Mouse (Mus musculus): Measurements from ENCODE around the gene Ccdc121. TPM values are rescaled to one million over a fixed set of nuclear protein-coding genes. Genes with fewer than 3 reads are reported as not detected.
A peak's percentile ranks its signal among the peaks of the same experiment; 100 is the strongest.

The Ccdc121 gene
- polyA plus RNA-seq, 1 experiment from 2014 or later = not detected

DNA sequence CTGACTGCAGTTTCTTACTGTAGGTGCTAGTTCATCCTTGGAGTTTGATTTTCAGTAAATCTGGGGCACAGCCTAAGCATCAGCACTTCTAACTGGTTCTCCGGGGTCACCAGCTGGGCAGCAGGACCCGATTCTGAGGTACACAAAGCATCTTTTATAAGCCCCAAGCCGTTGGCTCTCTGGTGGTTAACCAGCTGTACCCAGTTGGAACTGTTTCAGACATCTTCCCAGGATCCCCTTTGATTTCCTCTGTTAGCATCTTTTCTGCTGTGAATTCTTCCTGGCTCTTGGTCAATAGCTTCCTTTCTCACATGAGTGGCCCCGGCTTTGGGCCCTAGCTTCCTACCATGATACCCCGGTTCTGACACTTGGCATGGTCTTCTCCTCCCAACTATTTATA lies 26.6 kb downstream of the Ccdc121 start:
- Histone ChIP-seq H3K4me1 (replicated peaks) (peaks cover 16% of the 10 kb centered on the region), H3K36me3 (no peaks in the 10 kb centered on the region), H3K9ac (no peak overlapping the region), H3K9me3 (no peaks in the 10 kb centered on the region), H3K27ac (no peak overlapping the region), H3K27me3 (no peaks in the 10 kb centered on the region), H3K4me2 (no peak overlapping the region), H3K4me3 (no peak overlapping the region)
- WGBS = 76% methylated on average over 5 of the region's 5 CpGs
- no peak for ATAC-seq (ENCODE audit: low FRiP score)

DNA sequence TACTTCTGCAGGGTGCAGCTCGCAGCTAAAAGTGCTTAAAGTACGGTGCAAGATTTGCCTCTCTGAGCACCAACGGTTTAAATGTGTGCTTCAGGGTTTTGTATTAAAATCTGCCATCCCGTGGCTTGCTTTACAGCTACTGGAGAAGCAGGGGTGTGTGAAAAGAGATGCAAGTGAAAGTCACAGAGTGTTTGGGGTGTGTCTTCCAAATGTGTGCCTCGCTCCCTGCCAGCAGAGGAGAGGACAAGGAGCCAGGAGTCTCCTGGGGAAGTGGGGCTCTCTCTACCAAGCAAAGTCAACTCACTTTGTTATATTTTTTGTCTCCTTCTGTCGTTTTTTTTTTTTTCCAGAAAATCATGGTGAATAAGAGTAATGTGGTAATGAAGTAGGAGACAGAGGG lies 34.7 kb downstream of the Ccdc121 start:
- H3K27me3 ChIP-seq = no peaks in the 10 kb centered on the region

GRCm38 (mm10) chr1:181476141-181476540 lies 35.1 kb downstream of the Ccdc121 start:
- Histone ChIP-seq H3K27me3 (no peaks in the 10 kb centered on the region), H3K9ac (no peak overlapping the region), H3K36me3 (no peaks in the 10 kb centered on the region), H3K4me2 (no peak overlapping the region), H3K9me3 (0 out of 2 replicates have a peak, but pooled peaks cover 6% of the 10 kb centered on the region), H3K4me1 (replicated peaks) (0 out of 2 replicates have a peak, but pooled peaks cover 5% of the 10 kb centered on the region), H3K4me3 (no peak overlapping the region), H3K27ac (no peak overlapping the region)
- no peak for ATAC-seq (ENCODE audit: low FRiP score)
- WGBS = 83% methylated on average over 8 of the region's 8 CpGs

More for the DNA sequence above, 34.7 kb downstream of the Ccdc121 start:
- H3K9ac ChIP-seq = no peak overlapping the region
- no peaks in the 10 kb centered on the region for H3K36me3 ChIP-seq
- no peak overlapping the region for H3K27ac ChIP-seq
- no peak overlapping the region for H3K4me3 ChIP-seq
- H3K4me1 ChIP-seq (replicated peaks) = 0 out of 2 replicates have a peak, but pooled peaks cover 5% of the 10 kb centered on the region
- WGBS = 81% methylated on average over 6 of the region's 6 CpGs
- H3K4me2 ChIP-seq = no peak overlapping the region
- 0 out of 2 replicates have a peak, but pooled peaks cover 2% of the 10 kb centered on the region for H3K9me3 ChIP-seq
- no peak for ATAC-seq (ENCODE audit: low FRiP score)

- H3K27ac ChIP-seq = no peak overlapping the region
- WGBS = 88% methylated on average over 8 of the region's 8 CpGs
- no peak overlapping the region for H3K4me3 ChIP-seq
- H3K27me3 ChIP-seq = no peaks in the 10 kb centered on the region
- no peak for ATAC-seq (ENCODE audit: low FRiP score)
- 0 out of 2 replicates have a peak, but pooled peaks cover 10% of the 10 kb centered on the region for H3K9me3 ChIP-seq
- no peak overlapping the region for H3K4me2 ChIP-seq
- H3K4me1 ChIP-seq (replicated peaks) = peaks cover 12% of the 10 kb centered on the region; the same call in 1 of the 2 replicates
- H3K9ac ChIP-seq = no peak overlapping the region
- H3K36me3 ChIP-seq = no peaks in the 10 kb centered on the region
These were observed 41.8 kb downstream of the Ccdc121 start for GRCm38 (mm10) chr1:181469415-181469814.

GRCm38 (mm10) chr1:181467321-181467670 lies 44.0 kb downstream of the Ccdc121 start:
- WGBS = 88% methylated on average over 6 of the region's 6 CpGs
- H3K9me3 ChIP-seq = 0 out of 2 replicates have a peak, but pooled peaks cover 10% of the 10 kb centered on the region
- no peak overlapping the region for H3K4me3 ChIP-seq
- no peak for ATAC-seq (ENCODE audit: low FRiP score)
- H3K27ac ChIP-seq = no peak overlapping the region
- H3K4me1 ChIP-seq (replicated peaks) = peaks cover 8% of the 10 kb centered on the region; the same call in 1 of the 2 replicates
- H3K36me3 ChIP-seq = no peaks in the 10 kb centered on the region
- no peak overlapping the region for H3K9ac ChIP-seq
- no peaks in the 10 kb centered on the region for H3K27me3 ChIP-seq
- H3K4me2 ChIP-seq = no peak overlapping the region

- peaks cover 10% of the 10 kb centered on the region; the same call in 1 of the 2 replicates for H3K4me1 ChIP-seq (replicated peaks)
- no peaks in the 10 kb centered on the region for H3K27me3 ChIP-seq
- 0 out of 2 replicates have a peak, but pooled peaks cover 10% of the 10 kb centered on the region for H3K9me3 ChIP-seq
- H3K4me3 ChIP-seq = no peak overlapping the region
- H3K36me3 ChIP-seq = no peaks in the 10 kb centered on the region
- peak; percentile 43; the same call in 1 of the 2 replicates for ATAC-seq (ENCODE audit: low FRiP score)
- no peak overlapping the region for H3K9ac ChIP-seq
- no peak overlapping the region for H3K4me2 ChIP-seq
- H3K27ac ChIP-seq = no peak overlapping the region
- WGBS = 63% methylated on average over 17 of the region's 17 CpGs
These were observed 44.5 kb downstream of the Ccdc121 start for GRCm38 (mm10) chr1:181466601-181467320.

- 90% methylated on average over 6 of the region's 6 CpGs for WGBS
- ATAC-seq (ENCODE audit: low FRiP score) = no peak
- H3K27ac ChIP-seq = no peak overlapping the region
- peaks cover 10% of the 10 kb centered on the region; the same call in 1 of the 2 replicates for H3K4me1 ChIP-seq (replicated peaks)
- H3K27me3 ChIP-seq = no peaks in the 10 kb centered on the region
- no peak overlapping the region for H3K4me3 ChIP-seq
- H3K9ac ChIP-seq = no peak overlapping the region
- H3K36me3 ChIP-seq = no peaks in the 10 kb centered on the region
- no peak overlapping the region for H3K4me2 ChIP-seq
- 0 out of 2 replicates have a peak, but pooled peaks cover 3% of the 10 kb centered on the region for H3K9me3 ChIP-seq
These were observed 45.2 kb downstream of the Ccdc121 start for GRCm38 (mm10) chr1:181466040-181466439.

DNA sequence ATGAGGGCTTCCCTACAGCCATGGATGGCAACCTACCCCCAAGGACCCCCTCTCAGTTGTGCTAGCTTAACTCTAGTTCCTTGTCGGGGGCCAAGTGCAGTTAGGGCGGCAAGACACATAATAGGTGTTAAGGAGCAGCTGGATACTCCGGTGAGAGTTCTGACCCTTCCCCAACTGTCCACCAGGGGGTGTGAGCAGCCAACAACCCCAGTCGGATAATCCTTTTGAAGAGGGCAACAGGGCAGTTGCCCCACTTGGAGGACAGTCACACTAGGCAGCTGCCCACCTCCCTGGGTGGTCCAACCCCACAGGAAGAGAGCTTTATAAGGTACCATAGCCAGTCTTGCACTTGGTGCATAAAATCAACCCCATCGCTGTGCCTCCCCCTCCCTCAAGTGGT lies 46.2 kb downstream of the Ccdc121 start:
- peaks cover 10% of the 10 kb centered on the region for H3K4me1 ChIP-seq (replicated peaks)
- 59% methylated on average over 5 of the region's 5 CpGs for WGBS
- no peaks in the 10 kb centered on the region for H3K9me3 ChIP-seq
- no peak overlapping the region for H3K9ac ChIP-seq
- H3K36me3 ChIP-seq = no peaks in the 10 kb centered on the region
- no peak overlapping the region for H3K4me3 ChIP-seq
- H3K4me2 ChIP-seq = no peak overlapping the region
- H3K27me3 ChIP-seq = no peaks in the 10 kb centered on the region
- H3K27ac ChIP-seq = no peak overlapping the region
- ATAC-seq (ENCODE audit: low FRiP score) = no peak

- Histone ChIP-seq H3K9me3 (no peaks in the 10 kb centered on the region), H3K4me2 (no peak overlapping the region), H3K36me3 (no peaks in the 10 kb centered on the region), H3K4me3 (no peak overlapping the region), H3K27ac (no peak overlapping the region), H3K4me1 (replicated peaks) (peaks cover 19% of the 10 kb centered on the region), H3K27me3 (no peaks in the 10 kb centered on the region), H3K9ac (no peak overlapping the region)
- no peak for ATAC-seq (ENCODE audit: low FRiP score)
- 72% methylated on average over 6 of the region's 6 CpGs for WGBS
These were observed 48.4 kb downstream of the Ccdc121 start for GRCm38 (mm10) chr1:181462906-181463179.

GRCm38 (mm10) chr1:181462051-181462905 lies 49.0 kb downstream of the Ccdc121 start:
- Histone ChIP-seq H3K9ac (no peak overlapping the region), H3K36me3 (no peaks in the 10 kb centered on the region), H3K9me3 (no peaks in the 10 kb centered on the region), H3K4me1 (replicated peaks) (peaks cover 19% of the 10 kb centered on the region), H3K27me3 (no peaks in the 10 kb centered on the region), H3K4me3 (no peak overlapping the region), H3K27ac (no peak overlapping the region), H3K4me2 (no peak overlapping the region)
- 45% methylated on average over 8 of the region's 8 CpGs for WGBS
- ATAC-seq (ENCODE audit: low FRiP score) = no peak

GRCm38 (mm10) chr1:181461484-181461883 lies 49.8 kb downstream of the Ccdc121 start:
- no peak for ATAC-seq (ENCODE audit: low FRiP score)
- no peak overlapping the region for H3K27ac ChIP-seq
- H3K9ac ChIP-seq = no peak overlapping the region
- no peaks in the 10 kb centered on the region for H3K9me3 ChIP-seq
- peaks cover 13% of the 10 kb centered on the region; the same call in 1 of the 2 replicates for H3K4me1 ChIP-seq (replicated peaks)
- no peak overlapping the region for H3K4me3 ChIP-seq
- no peaks in the 10 kb centered on the region for H3K36me3 ChIP-seq
- 86% methylated on average over 8 of the region's 8 CpGs for WGBS
- no peak overlapping the region for H3K4me2 ChIP-seq
- no peaks in the 10 kb centered on the region for H3K27me3 ChIP-seq

DNA sequence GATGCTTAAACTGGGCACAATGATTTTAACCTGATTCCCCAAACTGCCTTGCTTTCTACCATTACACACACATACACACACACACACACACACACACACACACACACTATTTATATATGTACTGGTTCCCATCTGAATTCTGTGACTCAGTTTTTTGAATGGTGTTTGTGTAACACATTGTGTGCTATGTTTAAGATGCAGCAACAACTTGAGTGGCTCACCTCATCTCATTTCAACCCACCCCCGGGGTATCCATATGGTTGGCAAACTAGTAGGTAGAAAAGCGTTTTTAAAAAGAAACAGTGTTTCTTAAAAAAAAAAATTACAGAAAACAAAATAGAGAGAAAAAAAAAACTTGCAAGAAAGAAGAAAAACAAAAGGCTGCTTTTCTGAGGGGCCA lies 51.0 kb downstream of the Ccdc121 start:
- H3K4me3 ChIP-seq = no peak overlapping the region
- no peak overlapping the region for H3K27ac ChIP-seq
- ATAC-seq (ENCODE audit: low FRiP score) = no peak
- H3K36me3 ChIP-seq = no peaks in the 10 kb centered on the region
- H3K4me2 ChIP-seq = no peak overlapping the region
- WGBS = 84% methylated on average over 2 of the region's 2 CpGs
- no peak overlapping the region for H3K9ac ChIP-seq
- H3K4me1 ChIP-seq (replicated peaks) = peaks cover 12% of the 10 kb centered on the region; the same call in 1 of the 2 replicates
- no peaks in the 10 kb centered on the region for H3K9me3 ChIP-seq
- no peaks in the 10 kb centered on the region for H3K27me3 ChIP-seq
